Mouse (Mus musculus) MEL (cell line): Measurements from ENCODE around the gene 1700025G04Rik.

ENCODE experiments used
- CHD2 ChIP-seq: IDR thresholded peaks from 2 replicates; pipeline ENCODE4 v1.6.1; 2011; ENCODE audit warnings: low read length, improper control_type of control experiment
- CTCF ChIP-seq, 3 experiments: IDR thresholded peaks in 2 of 3; conservative IDR thresholded peaks in 1 of 3; 2 replicates each; pipeline ENCODE4 v1.5.1; 2011 to 2012; ENCODE audit warnings: low read length in 3 of 3, low read depth in 2 of 3, mild to moderate bottlenecking in 2 of 3, improper control_type of control experiment in 1 of 3, inconsistent platforms in 1 of 3, mixed read lengths in 1 of 3, moderate library complexity in 1 of 3; ENCODE audit not compliant: control insufficient read depth in 1 of 3, insufficient read depth in 1 of 3, poor library complexity in 1 of 3, severe bottlenecking in 1 of 3
- MXI1 ChIP-seq: IDR thresholded peaks from 2 replicates; pipeline ENCODE4 v1.6.1; 2011; ENCODE audit warnings: mild to moderate bottlenecking, low read depth, low read length, improper control_type of control experiment
- NELFE ChIP-seq: IDR thresholded peaks from 2 replicates; pipeline ENCODE4 v1.6.1; 2011; ENCODE audit warnings: low read depth, low read length, improper control_type of control experiment
- POLR2A ChIP-seq, 2 experiments: IDR thresholded peaks; 2 replicates each; pipeline ENCODE4 v1.6.1; 2011 to 2012; ENCODE audit warnings: low read length in 2 of 2, mild to moderate bottlenecking in 2 of 2, control low read depth in 1 of 2, improper control_type of control experiment in 1 of 2, low read depth in 1 of 2, moderate library complexity in 1 of 2; ENCODE audit not compliant: control insufficient read depth in 1 of 2, insufficient read depth in 1 of 2, poor library complexity in 1 of 2
- POLR2AphosphoS2 ChIP-seq: IDR thresholded peaks from 2 replicates; pipeline ENCODE4 v1.6.1; 2011; ENCODE audit warnings: low read length, improper control_type of control experiment
- POLR2AphosphoS5 ChIP-seq: IDR thresholded peaks from 2 replicates; pipeline ENCODE4 v1.6.1; 2012; ENCODE audit warnings: low read depth, borderline replicate concordance, mild to moderate bottlenecking, inconsistent platforms, low read length, moderate library complexity, mixed read lengths
- TAL1 ChIP-seq: IDR thresholded peaks from 2 replicates; pipeline ENCODE4 v1.6.1; 2012; ENCODE audit warnings: mild to moderate bottlenecking, inconsistent platforms, low read length, moderate library complexity, mixed read lengths
- USF1 ChIP-seq: IDR thresholded peaks from 2 replicates; pipeline ENCODE4 v1.6.1; 2014; ENCODE audit warnings: low read depth, mild to moderate bottlenecking, inconsistent platforms, low read length, improper control_type of control experiment, moderate library complexity

GRCm38 (mm10) chr1:151995948-151996697 lies 93.8 kb downstream of the 1700025G04Rik start:
- TF ChIP-seq POLR2A (IDR thresholded peaks at IDR 0.05; ENCODE audit: control insufficient read depth in 1 of 2, insufficient read depth in 1 of 2, low read depth in 1 of 2, low read length in 2 of 2, poor library complexity in 1 of 2) = no peak
- TF ChIP-seq POLR2AphosphoS2 = no peak
- TF ChIP-seq TAL1 = no peak
- no peak for TF ChIP-seq NELFE
- TF ChIP-seq POLR2AphosphoS5 = no peak
- no peak for TF ChIP-seq USF1
- no peak for TF ChIP-seq MXI1
- TF ChIP-seq CTCF (IDR thresholded peaks at IDR 0.05 in 2 of 3, conservative IDR thresholded peaks at IDR 0.05 in 1 of 3; ENCODE audit: control insufficient read depth in 1 of 3, insufficient read depth in 1 of 3, low read depth in 2 of 3, low read length in 3 of 3, poor library complexity in 1 of 3, severe bottlenecking in 1 of 3) = no peak
- TF ChIP-seq CHD2 = no peak
